Mouse (Mus musculus): ENCODE data around the gene Card19. TPM values are rescaled to one million over a fixed set of nuclear protein-coding genes. Genes with fewer than 3 reads are reported as not detected.

Gene Card19
- polyA plus RNA-seq, 1 experiment from 2014 or later = 37.9 TPM

DNA sequence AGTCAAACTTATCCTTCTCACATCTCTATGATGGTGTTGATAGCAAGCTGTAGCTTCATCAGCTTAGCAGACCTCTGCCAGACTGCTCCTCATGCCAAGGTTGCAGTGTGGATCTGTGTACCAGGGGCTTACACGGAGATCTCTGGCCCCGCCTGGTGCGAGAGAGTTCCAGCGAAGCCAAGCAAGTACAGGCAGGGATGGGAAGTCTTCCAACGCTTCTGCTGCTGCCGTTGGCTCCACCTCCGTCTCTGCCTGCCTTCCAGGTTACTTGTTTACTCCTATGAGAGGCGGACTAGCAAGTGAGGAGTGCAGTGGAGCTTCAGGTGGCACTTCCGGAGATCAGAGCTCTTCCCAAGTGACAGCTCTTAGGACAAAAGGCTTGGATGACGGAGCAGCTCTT lies 8.5 kb upstream of the Card19 start:
- Histone ChIP-seq H3K27ac (replicated peaks) (no peak overlapping the region), H3K36me3 (no peaks in the 10 kb centered on the region), H3K4me1 (replicated peaks) (no peaks in the 10 kb centered on the region), H3K4me3 (no peak overlapping the region), H3K9ac (no peak overlapping the region), H3K9me3 (no peaks in the 10 kb centered on the region), H3K27me3 (0 out of 2 replicates have a peak, but pooled peaks cover 6% of the 10 kb centered on the region), H3K4me2 (no peak overlapping the region)
- ATAC-seq (ENCODE audit: low FRiP score, low read depth) = no peak
- 19% methylated on average over 10 of the region's 10 CpGs for WGBS

DNA sequence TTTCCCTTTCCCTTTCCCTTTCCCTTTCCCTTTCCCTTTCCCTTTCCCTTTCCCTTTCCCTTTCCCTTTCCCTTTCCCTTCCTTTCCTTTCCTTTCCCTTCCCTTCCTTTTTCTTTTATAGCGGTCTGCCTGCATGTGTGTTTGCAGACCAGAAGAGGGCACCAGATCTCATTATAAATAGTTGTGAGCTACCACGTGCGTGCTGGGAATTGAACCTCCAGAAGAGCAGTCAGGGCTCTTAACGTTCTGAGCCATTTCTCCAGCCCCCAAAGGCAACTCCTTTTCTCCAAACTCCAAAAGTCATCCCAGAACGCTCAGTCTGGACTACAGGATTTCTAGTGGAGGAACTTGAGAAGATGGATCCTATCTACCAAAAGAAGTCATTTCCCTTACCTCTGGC lies 5.1 kb upstream of the Card19 start:
- Histone ChIP-seq H3K4me3 (no peak overlapping the region), H3K9ac (no peak overlapping the region), H3K9me3 (no peaks in the 10 kb centered on the region), H3K4me2 (no peak overlapping the region), H3K27me3 (peaks cover 10% of the 10 kb centered on the region; the same call in 1 of the 2 replicates), H3K36me3 (no peaks in the 10 kb centered on the region), H3K27ac (replicated peaks) (no peak overlapping the region), H3K4me1 (replicated peaks) (0 out of 2 replicates have a peak, but pooled peaks cover 4% of the 10 kb centered on the region)
- WGBS = 16% methylated on average over 5 of the region's 5 CpGs
- ATAC-seq (ENCODE audit: low FRiP score, low read depth) = no peak

DNA sequence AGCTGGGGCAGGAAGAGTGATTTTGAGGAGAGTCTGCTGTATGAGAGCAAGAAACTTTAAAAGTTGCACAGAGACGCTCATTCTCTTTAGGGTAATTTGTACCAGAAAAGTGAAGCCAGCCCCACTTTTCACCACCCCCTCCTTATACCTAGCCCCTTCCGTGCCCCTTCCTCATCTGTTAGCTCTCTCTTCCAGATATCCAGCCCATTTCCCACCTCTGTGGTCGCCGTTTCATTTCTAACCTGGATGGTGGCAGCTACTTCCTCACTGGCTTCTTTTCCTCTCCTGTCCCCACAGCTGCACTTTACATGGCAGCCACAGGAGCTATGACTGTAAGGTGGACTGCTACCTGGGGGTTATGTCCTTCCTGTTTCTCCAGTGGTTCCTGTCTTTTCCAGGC lies 3.5 kb upstream of the Card19 start:
- Histone ChIP-seq H3K4me1 (replicated peaks) (peaks cover 15% of the 10 kb centered on the region), H3K36me3 (no peaks in the 10 kb centered on the region), H3K4me2 (no peak overlapping the region), H3K27ac (replicated peaks) (no peak overlapping the region), H3K9me3 (no peaks in the 10 kb centered on the region), H3K4me3 (no peak overlapping the region), H3K27me3 (peaks cover 12% of the 10 kb centered on the region; the same call in 1 of the 2 replicates), H3K9ac (no peak overlapping the region)
- WGBS = 92% methylated on average over 4 of the region's 4 CpGs
- ATAC-seq (ENCODE audit: low FRiP score, low read depth) = no peak

GRCm38 (mm10) chr13:49218651-49219050 lies 2.8 kb upstream of the Card19 start:
- H3K9ac ChIP-seq = no peak overlapping the region
- ATAC-seq (ENCODE audit: low FRiP score, low read depth) = no peak
- no peak overlapping the region for H3K4me2 ChIP-seq
- H3K4me1 ChIP-seq (replicated peaks) = peaks cover 22% of the 10 kb centered on the region
- no peak overlapping the region for H3K27ac ChIP-seq (replicated peaks)
- H3K36me3 ChIP-seq = no peaks in the 10 kb centered on the region
- H3K9me3 ChIP-seq = no peaks in the 10 kb centered on the region
- H3K4me3 ChIP-seq = no peak overlapping the region
- WGBS = 42% methylated on average over 3 of the region's 3 CpGs
- H3K27me3 ChIP-seq = peaks cover 8% of the 10 kb centered on the region; the same call in 1 of the 2 replicates

DNA sequence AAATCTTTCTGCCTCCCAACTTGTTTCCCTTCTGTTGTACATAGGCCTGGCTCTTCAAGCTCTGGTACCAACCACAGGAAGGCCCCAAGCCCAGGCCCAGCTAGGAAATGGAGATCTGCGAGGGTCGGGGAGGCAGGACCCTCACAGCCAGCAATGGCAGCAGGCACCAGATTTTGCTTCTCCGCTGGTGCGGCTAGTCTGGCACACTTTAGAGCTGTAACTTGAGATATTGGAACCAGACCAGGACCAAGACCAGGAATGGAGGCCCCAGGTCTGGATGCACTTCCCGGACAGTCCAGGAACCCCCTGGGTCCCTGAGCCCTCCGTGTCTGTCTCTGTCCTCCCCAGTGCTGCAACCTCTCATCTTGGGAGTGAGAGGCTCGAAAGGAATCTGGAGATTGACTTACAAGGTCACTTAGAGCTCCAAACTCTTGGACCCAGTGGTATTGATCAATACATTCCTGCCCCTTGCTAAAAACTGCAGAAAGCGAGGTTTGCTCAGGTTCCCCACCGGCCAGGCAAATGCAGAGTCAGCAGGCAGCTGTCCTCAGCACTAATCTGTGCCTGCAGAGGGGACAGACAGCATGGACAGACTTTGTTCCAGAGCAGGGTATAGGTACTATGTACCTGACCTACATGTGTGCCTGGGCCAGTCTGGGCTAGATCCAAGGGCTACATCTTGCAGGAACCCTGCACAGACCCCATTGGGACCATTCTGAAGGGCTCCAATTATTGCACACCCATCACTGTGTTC lies 1.1 kb upstream of the Card19 start:
- Histone ChIP-seq H3K4me1 (replicated peaks) (peaks cover 28% of the 10 kb centered on the region), H3K4me2 (no peak overlapping the region), H3K9ac (no peak overlapping the region), H3K4me3 (no peak overlapping the region), H3K27ac (replicated peaks) (no peak overlapping the region), H3K27me3 (peaks cover 7% of the 10 kb centered on the region; the same call in 1 of the 2 replicates), H3K36me3 (no peaks in the 10 kb centered on the region), H3K9me3 (no peaks in the 10 kb centered on the region)
- WGBS = 62% methylated on average over 9 of the region's 9 CpGs
- no peak for ATAC-seq (ENCODE audit: low FRiP score, low read depth)

GRCm38 (mm10) chr13:49216220-49216552 lies 349 bp upstream of the Card19 start:
- no peak for ATAC-seq (ENCODE audit: low FRiP score, low read depth)
- 2% methylated on average over 17 of the region's 17 CpGs for WGBS
- H3K27ac ChIP-seq (replicated peaks) = peak overlapping the region; percentile 74
- H3K4me3 ChIP-seq = peak overlapping the region; percentile 94
- peaks cover 36% of the 10 kb centered on the region for H3K4me1 ChIP-seq (replicated peaks)
- H3K9ac ChIP-seq = peak overlapping the region; percentile 81; the same call in 1 of the 2 replicates
- no peaks in the 10 kb centered on the region for H3K36me3 ChIP-seq
- H3K4me2 ChIP-seq = peak overlapping the region; percentile 96
- peaks cover 7% of the 10 kb centered on the region; the same call in 1 of the 2 replicates for H3K27me3 ChIP-seq
- H3K9me3 ChIP-seq = no peaks in the 10 kb centered on the region

- Histone ChIP-seq H3K27ac (replicated peaks) (peak overlapping the region; percentile 74), H3K4me1 (replicated peaks) (peaks cover 42% of the 10 kb centered on the region), H3K27me3 (peaks cover 7% of the 10 kb centered on the region; the same call in 1 of the 2 replicates), H3K36me3 (no peaks in the 10 kb centered on the region), H3K9me3 (no peaks in the 10 kb centered on the region), H3K4me3 (peak overlapping the region; percentile 94), H3K9ac (peak overlapping the region; percentile 81), H3K4me2 (peak overlapping the region; percentile 96)
- no peak for ATAC-seq (ENCODE audit: low FRiP score, low read depth)
- WGBS = 11% methylated on average over 5 of the region's 5 CpGs
Measured at GRCm38 (mm10) chr13:49215128-49215503, 721 bp downstream of the Card19 start.

GRCm38 (mm10) chr13:49214454-49214853 lies 1.4 kb downstream of the Card19 start:
- Histone ChIP-seq H3K36me3 (no peaks in the 10 kb centered on the region), H3K27ac (replicated peaks) (no peak overlapping the region), H3K4me2 (peak overlapping the region; percentile 96), H3K27me3 (peaks cover 7% of the 10 kb centered on the region; the same call in 1 of the 2 replicates), H3K4me1 (replicated peaks) (peaks cover 42% of the 10 kb centered on the region), H3K9ac (no peak overlapping the region), H3K9me3 (no peaks in the 10 kb centered on the region), H3K4me3 (0 out of 2 replicates have a peak overlapping the region, but pooled peaks have one; percentile 94)
- WGBS = 54% methylated on average over 3 of the region's 3 CpGs
- ATAC-seq (ENCODE audit: low FRiP score, low read depth) = no peak

DNA sequence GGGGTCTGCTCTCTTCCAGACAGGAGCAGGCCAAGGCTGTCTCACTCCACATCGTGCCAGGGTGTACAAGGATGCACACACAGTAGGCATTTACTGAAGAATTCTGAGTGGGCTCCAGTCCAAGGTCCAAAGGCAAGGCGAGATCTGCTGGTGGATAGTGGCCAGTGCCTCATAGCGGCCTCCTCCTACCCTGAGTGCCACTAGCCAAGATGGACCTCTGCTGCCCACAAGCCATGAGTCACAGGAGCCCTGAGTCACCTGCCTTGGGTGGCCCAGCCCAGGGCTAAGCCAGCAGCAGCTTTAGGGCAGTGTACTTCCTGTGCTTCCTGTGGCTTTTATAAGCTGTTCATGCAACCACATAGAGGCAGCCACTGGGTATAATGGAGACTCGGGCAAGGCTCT lies 2.3 kb downstream of the Card19 start:
- Histone ChIP-seq H3K27ac (replicated peaks) (peak overlapping the region; percentile 40), H3K4me1 (replicated peaks) (peaks cover 42% of the 10 kb centered on the region), H3K9ac (no peak overlapping the region), H3K4me2 (no peak overlapping the region), H3K27me3 (peaks cover 7% of the 10 kb centered on the region; the same call in 1 of the 2 replicates), H3K36me3 (no peaks in the 10 kb centered on the region), H3K9me3 (no peaks in the 10 kb centered on the region), H3K4me3 (no peak overlapping the region)
- WGBS = 47% methylated on average over 4 of the region's 4 CpGs
- peak; percentile 16; the same call in 1 of the 2 replicates for ATAC-seq (ENCODE audit: low FRiP score, low read depth)

- H3K36me3 ChIP-seq = no peaks in the 10 kb centered on the region
- H3K4me3 ChIP-seq = no peak overlapping the region
- peaks cover 42% of the 10 kb centered on the region for H3K4me1 ChIP-seq (replicated peaks)
- H3K9me3 ChIP-seq = no peaks in the 10 kb centered on the region
- H3K9ac ChIP-seq = no peak overlapping the region
- no peak for ATAC-seq (ENCODE audit: low FRiP score, low read depth)
- H3K4me2 ChIP-seq = no peak overlapping the region
- peaks cover 7% of the 10 kb centered on the region; the same call in 1 of the 2 replicates for H3K27me3 ChIP-seq
- 0 out of 2 replicates have a peak overlapping the region, but pooled peaks have one; percentile 40 for H3K27ac ChIP-seq (replicated peaks)
- 78% methylated on average over 4 of the region's 4 CpGs for WGBS
Measured at GRCm38 (mm10) chr13:49212711-49213500, 2.9 kb downstream of the Card19 start.

DNA sequence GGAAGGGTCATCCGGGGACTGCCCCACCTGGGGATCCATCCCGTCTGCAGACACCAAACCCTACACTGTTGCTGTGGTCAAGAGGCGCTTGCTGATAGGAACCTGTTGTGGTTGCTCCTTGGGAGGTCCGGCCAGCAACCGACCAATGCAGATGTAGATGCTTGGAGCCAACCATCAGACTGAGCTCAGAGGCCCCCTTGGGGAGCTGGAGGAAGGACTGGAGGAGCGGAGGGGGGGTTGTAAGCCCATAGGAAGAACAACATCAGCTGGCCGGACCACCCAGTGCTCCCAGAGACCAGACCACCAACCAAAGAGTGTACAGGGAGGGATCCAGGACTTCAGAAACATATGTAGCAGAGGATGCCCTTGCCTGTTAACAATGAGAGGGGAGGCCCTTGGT lies 6.5 kb downstream of the Card19 start:
- no peaks in the 10 kb centered on the region for H3K36me3 ChIP-seq
- no peak overlapping the region for H3K4me2 ChIP-seq
- WGBS = 67% methylated on average over 7 of the region's 7 CpGs
- H3K9ac ChIP-seq = no peak overlapping the region
- H3K4me3 ChIP-seq = no peak overlapping the region
- ATAC-seq (ENCODE audit: low FRiP score, low read depth) = no peak
- H3K4me1 ChIP-seq (replicated peaks) = peaks cover 32% of the 10 kb centered on the region
- no peak overlapping the region for H3K27ac ChIP-seq (replicated peaks)
- H3K27me3 ChIP-seq = no peaks in the 10 kb centered on the region
- H3K9me3 ChIP-seq = no peaks in the 10 kb centered on the region

- Histone ChIP-seq H3K4me1 (replicated peaks) (peaks cover 12% of the 10 kb centered on the region), H3K36me3 (no peaks in the 10 kb centered on the region), H3K9me3 (no peaks in the 10 kb centered on the region), H3K4me2 (no peak overlapping the region), H3K9ac (no peak overlapping the region), H3K27me3 (no peaks in the 10 kb centered on the region), H3K4me3 (no peak overlapping the region), H3K27ac (replicated peaks) (no peak overlapping the region)
- 96% methylated on average over 2 of the region's 2 CpGs for WGBS
- no peak for ATAC-seq (ENCODE audit: low FRiP score, low read depth)
Measured at GRCm38 (mm10) chr13:49206341-49206740, 9.5 kb downstream of the Card19 start.
